Mouse (Mus musculus) CH12F3 (cell line): ENCODE measurements around the gene Chrna9.

Experiments used
- in situ Hi-C: fragments of 300-500 bp; cut with MboI; formaldehyde crosslinking; loops from 2 replicates; pipeline ENCODE4 v1.14.3; 2020; ENCODE audit warnings: low sequenced_read_pairs

The Chrna9 gene

DNA sequence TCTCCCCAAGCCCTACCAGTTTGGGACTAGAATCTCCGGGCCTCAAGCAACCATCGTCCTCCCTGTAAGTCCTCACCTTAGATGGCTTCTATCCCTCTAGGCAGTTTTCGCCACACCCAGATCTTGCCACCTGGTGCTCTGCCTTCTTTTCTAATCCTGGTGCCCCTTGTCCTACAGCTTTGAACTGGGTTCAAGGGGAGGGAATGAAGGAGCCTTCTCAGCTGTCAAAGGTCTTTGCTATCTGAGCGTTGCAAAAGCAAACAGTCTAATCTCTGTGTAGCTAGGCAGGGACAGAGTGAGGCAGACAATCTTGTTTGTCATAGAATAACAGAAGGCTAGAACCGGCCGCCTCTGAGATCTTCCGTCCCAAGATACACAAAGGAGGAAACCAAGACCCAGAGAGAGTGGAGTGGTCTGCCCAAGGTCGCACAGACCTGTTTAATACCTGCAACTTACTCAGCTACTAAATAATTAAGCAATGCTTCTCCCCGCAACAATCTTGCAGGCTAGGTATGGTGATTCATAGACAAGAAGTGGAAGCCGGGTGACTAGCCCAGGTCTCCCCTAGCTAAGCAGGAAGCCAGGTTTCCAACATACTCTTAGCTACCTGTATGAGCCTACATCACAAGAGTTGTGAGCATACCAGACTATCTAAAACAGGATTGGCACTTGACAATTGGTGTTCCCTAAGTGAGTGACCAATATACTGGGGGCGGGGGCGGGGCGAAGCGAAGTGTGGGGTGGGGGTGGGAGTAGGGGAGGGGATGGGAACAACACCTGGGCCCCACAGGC lies 69.6 kb downstream of the Chrna9 start, which contains the start of gene 9130230L23Rik:
Gene 9130230L23Rik, minus strand, starts transcription at position 152 of the 792 bp plus-strand sequence.
- in situ Hi-C loops = no loop called here

DNA sequence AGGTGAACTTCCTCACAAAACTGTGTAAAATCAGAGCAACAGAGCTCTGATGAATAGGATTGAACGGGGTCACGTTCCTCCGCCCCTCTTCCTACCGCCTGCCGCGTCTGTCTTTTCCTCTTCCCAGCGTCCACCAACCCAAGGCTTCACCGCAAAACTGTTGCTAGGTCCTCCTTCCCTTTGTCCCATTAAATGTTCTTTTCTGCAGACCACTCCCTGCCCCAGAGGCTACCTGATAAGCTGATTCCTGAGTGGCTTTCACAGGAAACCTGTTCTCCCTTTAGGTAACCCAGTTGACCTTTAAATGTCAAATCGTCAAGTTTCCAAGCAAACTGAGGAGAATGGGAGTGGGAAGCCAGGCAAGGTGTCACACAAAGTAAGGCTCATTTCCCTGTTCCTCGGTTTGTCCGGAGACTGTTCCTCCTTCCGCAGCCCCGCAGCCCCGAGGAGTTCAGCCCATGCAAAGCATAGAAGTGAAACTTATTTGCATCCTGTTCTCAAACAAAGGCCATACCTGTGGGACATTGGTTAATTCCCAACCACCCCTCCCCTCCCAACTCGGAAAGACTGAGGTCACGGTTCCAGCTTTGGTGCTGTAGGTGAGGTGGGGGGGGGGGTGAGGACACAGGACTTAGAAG lies 70.4 kb downstream of the Chrna9 start:
- in situ Hi-C loops = no loop called here

GRCm38 (mm10) chr5:66008245-66008967 lies 73.7 kb downstream of the Chrna9 start:
- in situ Hi-C loops = no loop called here

DNA sequence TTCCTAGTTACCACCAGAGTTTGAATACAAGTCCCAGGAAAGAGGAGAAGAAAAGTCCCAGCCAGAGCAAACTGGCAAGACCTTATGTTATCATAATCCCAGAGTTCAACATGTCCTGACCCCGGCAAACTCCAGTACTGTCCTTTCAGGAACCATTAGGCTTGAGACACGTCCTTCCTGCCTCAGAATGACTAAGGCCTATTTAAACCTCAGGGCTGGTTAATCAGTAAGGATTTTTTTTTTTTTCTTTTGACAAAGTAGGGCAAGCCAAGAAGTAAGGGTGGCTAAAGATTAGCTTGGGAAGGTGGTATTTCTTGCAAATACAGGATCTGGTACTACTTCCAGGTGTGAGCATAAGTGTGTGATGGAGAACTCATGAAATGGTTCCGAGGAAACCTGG lies 79.3 kb downstream of the Chrna9 start:
- in situ Hi-C loops = no loop called here

DNA sequence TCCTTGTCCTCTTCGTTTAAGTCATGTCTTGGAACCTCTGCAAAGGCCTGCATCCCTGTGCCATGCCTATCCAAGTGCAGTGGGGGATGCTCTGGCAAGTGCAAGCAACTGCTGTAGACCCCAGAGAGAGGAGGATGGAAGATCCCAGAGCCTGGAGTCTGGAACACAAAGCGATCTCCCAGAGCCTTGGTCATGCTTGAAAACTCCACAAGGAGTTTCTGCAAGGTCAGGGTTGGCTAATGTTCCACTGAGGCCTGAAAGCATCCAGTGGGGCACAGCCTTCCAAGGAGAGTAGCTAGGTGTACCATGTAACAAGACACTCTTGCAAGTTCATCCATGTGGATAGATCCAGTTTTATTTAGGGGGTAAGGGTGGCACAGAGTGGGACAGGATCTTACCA lies 79.7 kb downstream of the Chrna9 start:
- in situ Hi-C loops = no loop called here

- in situ Hi-C loops = no loop called here
Observed at GRCm38 (mm10) chr5:66015449-66015961, 80.8 kb downstream of the Chrna9 start.

DNA sequence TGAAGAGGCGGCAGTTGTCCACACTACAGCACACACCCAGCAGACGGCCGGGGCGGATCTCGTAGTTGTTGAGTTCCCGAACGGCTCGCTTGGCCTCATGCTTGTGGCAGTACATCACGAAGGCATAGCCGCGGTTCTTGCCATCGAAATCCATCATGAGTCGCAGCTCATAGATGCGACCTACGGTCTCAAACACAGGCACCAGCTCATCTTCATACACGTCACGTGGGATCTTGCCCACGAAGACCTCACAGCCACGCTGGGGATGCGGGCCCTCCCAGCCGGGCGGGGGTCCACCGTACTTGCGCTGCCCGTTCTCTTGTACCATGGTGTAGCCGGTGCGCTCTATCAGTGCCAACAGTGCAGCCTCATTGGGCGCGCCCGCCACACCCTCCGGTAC lies 92.1 kb downstream of the Chrna9 start:
- in situ Hi-C loops = no loop called here
